Mouse (Mus musculus): Measurements from ENCODE around the gene Pnck. TPM values are rescaled to one million over a fixed set of nuclear protein-coding genes. Genes with fewer than 3 reads are reported as not detected.

Gene Pnck
- total RNA-seq (2021): 10 to 100 TPM; 11.4 to 12.8 TPM
- long read RNA-seq, experiment 1, transcript Pnck-202 (12 exons, 1,532 nt): major isoform, 13 of 16 reads
- long read RNA-seq, experiment 1, partial matches to known transcripts: 0 of 16 reads
- long read RNA-seq, experiment 1, other reads (novel, unspliced or antisense): 0 of 16 reads
- long read RNA-seq, experiment 2, transcript Pnck-202 (12 exons, 1,532 nt): major isoform, 17 of 23 reads
- long read RNA-seq, experiment 2, partial matches to known transcripts: 0 of 23 reads
- long read RNA-seq, experiment 2, other reads (novel, unspliced or antisense): 6 of 23 reads

DNA sequence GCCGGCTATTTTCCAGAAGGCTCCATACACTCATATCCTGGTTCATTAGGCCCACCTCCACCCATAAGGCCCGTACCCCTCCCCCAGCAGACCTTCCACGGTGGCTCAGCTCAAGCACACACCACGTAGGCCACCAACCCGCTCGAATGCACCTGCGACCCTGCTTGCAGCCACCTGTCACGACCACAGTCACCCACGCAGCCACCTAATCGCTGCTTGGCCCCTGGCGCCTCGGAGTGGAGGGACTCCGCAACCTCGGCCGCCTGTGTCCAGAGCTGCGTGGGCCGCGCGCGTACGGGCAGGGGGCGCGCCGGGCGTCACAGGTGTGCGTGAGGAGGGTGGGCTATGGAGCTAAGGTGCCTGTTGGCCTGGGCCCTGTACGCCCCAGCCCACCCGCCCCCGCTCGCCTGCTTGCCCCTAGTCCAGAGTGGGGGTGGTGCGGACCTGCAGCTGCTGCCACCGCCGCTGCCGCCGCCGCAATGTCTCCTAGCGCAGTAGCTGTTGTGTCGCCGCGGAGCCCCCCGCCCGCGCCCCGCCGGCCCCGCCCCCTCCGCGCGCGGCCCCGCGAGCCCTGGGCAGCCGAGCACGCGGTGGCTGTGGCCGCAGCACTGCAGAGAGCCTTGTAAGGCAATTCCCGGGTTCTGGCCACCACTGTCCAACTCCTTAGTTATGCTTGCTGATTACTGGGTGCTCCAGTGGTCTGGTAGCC is at the start of gene Pnck:
Pnck (minus strand) TSS at position 543 of the 709 bp plus-strand sequence.
- DNase-seq (ENCODE audit: low spot score in 2 of 2): no peak

GRCm38 (mm10) chrX:73700472-73700871 is 40.6 kb upstream of the Pnck start:
- DNase-seq (ENCODE audit: low spot score in 2 of 2): no peak

GRCm38 (mm10) chrX:73690917-73691629 is 31.2 kb upstream of the Pnck start:
- DNase-seq (ENCODE audit: low spot score in 2 of 2): peak in 1 of 2 experiments; percentile 32

DNA sequence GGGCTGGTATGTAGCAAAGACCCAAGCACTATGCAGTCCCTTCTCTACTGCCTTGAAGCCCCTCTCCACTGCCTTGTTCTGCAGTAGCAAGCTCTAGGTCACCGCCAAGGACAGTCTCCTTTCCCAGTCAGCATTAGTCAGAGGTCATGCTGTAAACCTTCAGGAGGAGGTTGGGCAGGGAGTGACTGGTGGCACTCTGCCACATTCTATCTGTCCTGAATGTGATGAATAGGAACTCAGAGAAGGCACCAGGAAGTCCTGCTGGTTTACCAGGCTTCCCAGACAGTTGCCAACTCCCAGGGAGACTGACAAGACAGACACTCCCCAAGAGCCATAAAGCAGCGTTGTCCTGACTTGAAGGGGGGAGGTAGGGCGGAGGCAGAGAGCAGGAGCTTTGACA is 25.7 kb upstream of the Pnck start:
- DNase-seq (ENCODE audit: low spot score in 2 of 2): no peak

- no peak for DNase-seq (ENCODE audit: low spot score in 2 of 2)
These were observed 25.1 kb upstream of the Pnck start for GRCm38 (mm10) chrX:73684978-73685377.

- no peak for DNase-seq (ENCODE audit: low spot score in 2 of 2)
These were observed 24.2 kb upstream of the Pnck start for GRCm38 (mm10) chrX:73684156-73684555.

- DNase-seq (ENCODE audit: low spot score in 2 of 2): no peak
These were observed 16.8 kb upstream of the Pnck start for GRCm38 (mm10) chrX:73676668-73677067.

GRCm38 (mm10) chrX:73675231-73675630 is 15.3 kb upstream of the Pnck start:
- DNase-seq (ENCODE audit: low spot score in 2 of 2): no peak

DNA sequence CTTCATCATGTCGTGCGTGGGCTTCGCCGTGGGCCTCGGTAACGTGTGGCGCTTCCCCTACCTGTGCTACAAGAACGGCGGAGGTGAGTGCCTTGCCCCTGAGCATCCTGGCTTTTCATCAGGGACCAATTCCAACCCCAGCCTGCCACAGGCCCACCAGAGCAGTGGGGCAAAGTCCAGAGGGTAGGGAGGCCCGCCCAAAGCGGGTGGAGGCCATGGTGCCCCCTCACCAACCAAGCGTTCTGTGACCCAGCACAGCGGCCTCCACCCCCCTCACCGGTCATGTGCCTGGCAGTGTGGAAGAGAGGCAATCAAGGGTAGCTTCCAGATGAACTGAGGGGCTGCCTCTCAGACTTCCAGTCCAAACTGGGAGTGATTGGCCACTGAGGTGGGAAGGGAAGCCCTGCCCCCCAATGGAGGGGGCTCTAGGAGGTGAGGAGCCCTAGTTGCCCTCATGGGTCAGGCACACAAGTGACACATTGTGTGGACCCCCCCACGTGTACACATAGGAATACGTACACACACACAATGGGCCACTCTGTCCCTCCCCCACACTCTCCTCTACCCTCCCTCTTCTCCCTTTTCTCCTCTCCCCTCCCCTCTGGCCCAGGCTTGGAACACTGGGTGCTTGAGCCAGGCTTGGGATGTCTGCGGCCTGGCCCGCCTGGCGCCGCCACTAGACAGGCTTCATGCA is 14.2 kb upstream of the Pnck start:
- no peak for DNase-seq (ENCODE audit: low spot score in 2 of 2)

GRCm38 (mm10) chrX:73673619-73673967 is 13.7 kb upstream of the Pnck start:
- no peak for DNase-seq (ENCODE audit: low spot score in 2 of 2)

- peak; percentile 48 to 67 for DNase-seq (ENCODE audit: low spot score in 2 of 2)
These were observed 13.1 kb upstream of the Pnck start, which contains the start of gene Slc6a8 for GRCm38 (mm10) chrX:73672879-73673618. Gene Slc6a8 (plus strand): TSS chrX:73673150.

DNA sequence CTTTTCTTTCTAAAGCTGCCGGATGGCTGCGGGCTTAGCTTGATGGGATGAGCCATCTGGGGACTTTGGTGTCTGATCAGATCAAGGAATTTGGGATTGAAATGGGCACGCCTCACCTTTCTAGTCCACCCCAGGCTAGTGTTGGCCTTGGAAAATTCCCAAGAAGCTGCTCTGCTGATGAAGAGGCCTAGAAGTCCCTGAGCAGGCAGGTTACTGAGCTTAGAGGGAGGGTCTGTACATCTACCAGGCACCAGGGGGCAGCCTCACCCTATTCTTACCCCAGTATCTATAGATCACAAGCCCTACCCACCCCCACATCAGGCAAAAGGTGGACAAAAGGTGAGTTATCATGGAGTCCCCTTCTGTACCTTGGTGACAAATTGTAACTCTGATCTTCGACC is 12.1 kb upstream of the Pnck start:
- DNase-seq (ENCODE audit: low spot score in 2 of 2): peak in 1 of 2 experiments; percentile 29

- no peak for DNase-seq (ENCODE audit: low spot score in 2 of 2)
These were observed 3.2 kb upstream of the Pnck start for GRCm38 (mm10) chrX:73663143-73663542.

- DNase-seq (ENCODE audit: low spot score in 2 of 2): no peak
These were observed 358 bp upstream of the Pnck start for GRCm38 (mm10) chrX:73660284-73660665.

- DNase-seq (ENCODE audit: low spot score in 2 of 2): no peak
These were observed 862 bp downstream of the Pnck start for GRCm38 (mm10) chrX:73658936-73659574.

DNA sequence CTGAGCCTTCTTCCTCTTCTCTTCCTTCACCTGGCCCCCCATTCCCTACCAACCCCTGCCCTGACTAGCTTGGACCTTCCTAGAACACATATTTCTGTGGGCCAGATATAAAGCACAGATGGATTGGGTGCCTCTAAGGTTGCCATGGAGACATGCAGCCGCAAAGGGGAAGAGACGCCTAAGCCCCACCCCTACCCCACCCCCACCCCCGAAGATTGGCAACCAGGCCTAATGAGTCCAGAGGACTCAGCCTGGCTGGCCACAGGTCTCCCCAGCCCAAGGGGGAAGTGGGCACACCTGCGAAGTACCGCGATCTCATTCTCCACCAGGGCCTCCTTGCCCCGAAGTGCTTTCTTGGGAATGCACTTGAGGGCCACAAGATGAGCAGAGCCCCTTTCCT is 1.5 kb downstream of the Pnck start:
- no peak for DNase-seq (ENCODE audit: low spot score in 2 of 2)

DNA sequence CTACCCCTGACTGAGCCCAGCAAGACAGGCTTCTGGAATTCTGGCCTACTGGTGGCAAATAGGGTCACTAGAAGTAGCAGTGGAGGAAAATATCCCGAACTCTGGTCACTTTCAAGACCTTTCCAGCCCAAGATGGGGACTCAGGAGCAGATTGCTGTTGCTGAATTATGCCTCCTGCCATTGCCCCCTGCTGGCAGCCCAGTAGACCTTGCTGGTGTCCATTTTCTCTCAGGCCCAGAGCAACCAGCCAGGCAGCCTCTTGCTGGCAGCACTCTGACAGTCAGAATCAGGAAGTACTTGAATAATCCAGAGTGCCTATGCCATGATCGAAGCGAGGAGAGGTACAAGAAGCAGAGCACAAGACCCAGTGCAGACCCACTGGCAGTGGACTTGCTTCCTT is 4.4 kb downstream of the Pnck start:
- DNase-seq (ENCODE audit: low spot score in 2 of 2): no peak

DNA sequence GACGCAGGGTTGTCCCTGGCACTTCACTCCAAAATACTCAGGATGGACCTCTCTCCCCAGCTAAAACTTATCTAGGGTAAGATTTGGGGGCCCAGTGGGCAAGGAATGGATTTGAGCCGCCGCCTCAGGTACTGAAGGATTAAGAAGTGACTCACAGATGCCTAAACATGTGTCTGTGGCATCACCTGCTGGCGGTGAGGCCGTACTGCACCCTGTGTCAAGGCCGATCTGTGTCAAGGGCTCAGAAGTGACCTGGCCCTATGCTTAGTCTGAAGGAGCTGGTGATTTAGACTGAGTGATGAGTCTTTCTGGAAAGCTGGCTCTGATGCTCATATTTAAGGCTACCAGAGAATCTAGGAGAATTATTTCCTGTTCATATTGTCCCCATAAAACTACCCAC is 5.7 kb downstream of the Pnck start:
- peak in 1 of 2 experiments; percentile 51 for DNase-seq (ENCODE audit: low spot score in 2 of 2)

GRCm38 (mm10) chrX:73653392-73653791 is 6.5 kb downstream of the Pnck start:
- DNase-seq (ENCODE audit: low spot score in 2 of 2): no peak

GRCm38 (mm10) chrX:73650869-73651268 is 9.0 kb downstream of the Pnck start:
- no peak for DNase-seq (ENCODE audit: low spot score in 2 of 2)

All from gastrocnemius, postnatal 4 days (tissue).